Mouse (Mus musculus): Measurements from ENCODE around the gene Dhx35. TPM values are rescaled to one million over a fixed set of nuclear protein-coding genes. Genes with fewer than 3 reads are reported as not detected.

Gene Dhx35
- polyA plus RNA-seq, 1 experiment from 2014 or later: 20.1 TPM

DNA sequence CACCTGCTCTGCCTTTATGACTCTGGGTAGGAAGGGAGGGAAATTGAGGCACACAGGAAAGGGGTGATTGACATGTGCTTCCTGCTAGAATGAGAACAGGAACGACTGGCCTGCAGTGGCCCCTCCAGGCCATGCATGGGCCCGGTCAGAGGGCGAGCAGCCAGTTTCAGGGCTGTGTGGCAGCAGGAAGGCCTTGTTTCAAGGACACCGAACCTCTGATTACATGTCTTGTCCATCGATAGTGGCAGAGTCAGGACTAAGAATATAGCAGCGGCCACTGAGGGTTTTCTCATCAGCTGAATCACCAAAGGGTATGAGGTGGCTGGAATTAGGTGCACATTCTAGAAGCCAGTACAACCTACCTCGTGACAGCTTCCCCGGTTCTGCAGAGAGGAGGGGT is 19.7 kb upstream of the Dhx35 start:
- H3K4me3 ChIP-seq (replicated peaks): no peak overlapping the region
- H3K36me3 ChIP-seq (replicated peaks): peaks cover 29% of the 10 kb centered on the region
- no peak overlapping the region for H3K4me2 ChIP-seq
- 90% methylated on average over 8 of the region's 8 CpGs for WGBS
- no peak for ATAC-seq (ENCODE audit: low FRiP score)
- no peaks in the 10 kb centered on the region for H3K9me3 ChIP-seq
- H3K27ac ChIP-seq: no peak overlapping the region
- peaks cover 38% of the 10 kb centered on the region for H3K4me1 ChIP-seq
- no peaks in the 10 kb centered on the region for H3K27me3 ChIP-seq
- no peak overlapping the region for H3K9ac ChIP-seq

DNA sequence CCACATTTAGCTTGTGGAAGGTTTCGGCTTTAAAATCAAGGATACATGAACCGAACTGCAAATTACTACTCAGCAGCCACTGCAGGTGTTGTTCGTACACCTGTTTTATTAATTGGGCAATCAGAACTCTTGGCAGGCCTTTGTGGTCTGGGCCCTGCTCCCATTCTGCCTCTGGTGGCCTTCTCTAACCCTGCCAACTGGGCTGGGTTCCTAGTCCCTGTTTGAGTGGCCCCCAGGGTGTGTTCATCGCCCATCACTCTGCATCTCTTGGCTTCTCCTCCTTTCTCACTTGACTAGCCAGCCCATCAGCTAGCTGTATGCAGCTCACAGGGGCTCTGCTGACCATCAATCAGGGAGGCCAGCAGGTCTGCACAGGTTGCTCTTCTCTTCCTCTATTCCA is 17.9 kb upstream of the Dhx35 start:
- no peak for ATAC-seq (ENCODE audit: low FRiP score)
- WGBS: 92% methylated on average over 4 of the region's 4 CpGs
- H3K4me3 ChIP-seq (replicated peaks): no peak overlapping the region
- no peak overlapping the region for H3K4me2 ChIP-seq
- H3K27me3 ChIP-seq: no peaks in the 10 kb centered on the region
- H3K4me1 ChIP-seq: peaks cover 20% of the 10 kb centered on the region
- H3K9me3 ChIP-seq: no peaks in the 10 kb centered on the region
- peaks cover 46% of the 10 kb centered on the region for H3K36me3 ChIP-seq (replicated peaks)
- H3K9ac ChIP-seq: no peak overlapping the region
- H3K27ac ChIP-seq: no peak overlapping the region

DNA sequence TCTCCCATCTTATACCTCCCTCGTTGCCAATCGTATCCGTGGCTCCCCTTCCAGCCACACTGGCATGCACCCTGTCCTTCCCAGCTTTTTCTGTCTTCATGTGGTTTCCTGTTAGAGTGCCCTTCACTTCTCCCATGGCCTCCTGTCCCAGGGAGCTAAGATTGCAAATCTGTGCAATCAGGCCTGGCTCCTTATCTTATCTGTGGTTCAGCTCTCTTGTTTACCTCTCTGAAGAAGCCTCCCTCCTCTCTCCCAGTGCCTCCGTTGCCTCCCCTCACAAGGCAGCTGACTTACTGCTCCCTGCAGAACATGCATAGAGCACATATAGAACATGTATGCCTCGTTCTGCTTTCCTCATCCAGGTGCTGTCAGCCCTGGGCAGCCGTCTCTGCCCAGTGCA is 17.1 kb upstream of the Dhx35 start:
- no peak for ATAC-seq (ENCODE audit: low FRiP score)
- no peak overlapping the region for H3K4me2 ChIP-seq
- H3K4me3 ChIP-seq (replicated peaks): no peak overlapping the region
- H3K9ac ChIP-seq: no peak overlapping the region
- H3K27me3 ChIP-seq: no peaks in the 10 kb centered on the region
- WGBS: 87% methylated on average over 6 of the region's 6 CpGs
- H3K4me1 ChIP-seq: peaks cover 16% of the 10 kb centered on the region; the same call in 1 of the 2 replicates
- peaks cover 51% of the 10 kb centered on the region for H3K36me3 ChIP-seq (replicated peaks)
- no peaks in the 10 kb centered on the region for H3K9me3 ChIP-seq
- no peak overlapping the region for H3K27ac ChIP-seq

DNA sequence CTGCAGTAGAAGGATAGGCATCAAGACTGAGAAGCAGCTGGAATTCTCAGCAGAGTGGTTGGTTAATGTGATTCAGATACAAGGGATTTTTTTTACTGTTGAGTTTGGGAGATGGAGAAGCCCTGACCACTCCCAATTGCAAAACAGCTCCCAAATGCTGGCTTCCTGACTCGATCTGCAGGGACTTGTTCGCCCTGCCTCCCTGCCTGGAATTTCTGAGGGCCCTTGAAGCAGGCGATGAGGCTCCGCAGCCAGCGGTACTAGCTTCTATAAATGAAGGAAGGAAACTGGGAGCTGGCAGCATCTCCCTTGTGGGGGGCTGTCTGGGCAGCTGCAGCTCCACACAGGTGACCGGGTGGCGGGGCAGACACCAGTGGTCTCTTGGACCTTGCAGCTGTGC is 16.3 kb upstream of the Dhx35 start:
- Histone ChIP-seq H3K9ac (no peak overlapping the region), H3K36me3 (replicated peaks) (peaks cover 54% of the 10 kb centered on the region), H3K4me3 (replicated peaks) (no peak overlapping the region), H3K27ac (no peak overlapping the region), H3K9me3 (no peaks in the 10 kb centered on the region), H3K27me3 (no peaks in the 10 kb centered on the region), H3K4me2 (no peak overlapping the region), H3K4me1 (0 out of 2 replicates have a peak, but pooled peaks cover 8% of the 10 kb centered on the region)
- no peak for ATAC-seq (ENCODE audit: low FRiP score)
- WGBS: 87% methylated on average over 7 of the region's 7 CpGs

DNA sequence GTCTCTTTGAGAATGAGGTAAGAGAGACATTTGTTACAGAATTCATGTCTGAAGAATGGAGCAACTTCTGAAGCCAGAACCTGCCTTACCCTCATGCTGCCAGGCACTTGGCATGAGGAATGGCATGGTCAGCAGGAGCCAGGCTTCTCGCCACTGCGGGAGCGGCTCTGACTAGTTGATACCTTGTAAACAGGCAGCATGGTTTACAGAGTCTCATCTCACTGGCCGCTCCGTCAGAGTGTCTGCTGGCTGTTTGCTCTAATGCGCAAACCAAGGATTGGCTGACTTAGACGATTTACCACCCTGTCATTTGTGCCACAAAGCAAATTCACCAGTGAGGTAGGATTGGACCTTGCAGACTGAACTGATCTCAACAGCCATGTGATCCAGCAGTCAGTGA is 13.5 kb upstream of the Dhx35 start:
- peaks cover 74% of the 10 kb centered on the region for H3K36me3 ChIP-seq (replicated peaks)
- H3K9me3 ChIP-seq: no peaks in the 10 kb centered on the region
- whole genome bisulfite sequencing: 98% methylated on average over 7 of the region's 7 CpGs
- H3K4me1 ChIP-seq: 0 out of 2 replicates have a peak, but pooled peaks cover 5% of the 10 kb centered on the region
- H3K27me3 ChIP-seq: no peaks in the 10 kb centered on the region
- no peak overlapping the region for H3K9ac ChIP-seq
- no peak overlapping the region for H3K4me3 ChIP-seq (replicated peaks)
- no peak overlapping the region for H3K27ac ChIP-seq
- ATAC-seq (ENCODE audit: low FRiP score): no peak
- no peak overlapping the region for H3K4me2 ChIP-seq

DNA sequence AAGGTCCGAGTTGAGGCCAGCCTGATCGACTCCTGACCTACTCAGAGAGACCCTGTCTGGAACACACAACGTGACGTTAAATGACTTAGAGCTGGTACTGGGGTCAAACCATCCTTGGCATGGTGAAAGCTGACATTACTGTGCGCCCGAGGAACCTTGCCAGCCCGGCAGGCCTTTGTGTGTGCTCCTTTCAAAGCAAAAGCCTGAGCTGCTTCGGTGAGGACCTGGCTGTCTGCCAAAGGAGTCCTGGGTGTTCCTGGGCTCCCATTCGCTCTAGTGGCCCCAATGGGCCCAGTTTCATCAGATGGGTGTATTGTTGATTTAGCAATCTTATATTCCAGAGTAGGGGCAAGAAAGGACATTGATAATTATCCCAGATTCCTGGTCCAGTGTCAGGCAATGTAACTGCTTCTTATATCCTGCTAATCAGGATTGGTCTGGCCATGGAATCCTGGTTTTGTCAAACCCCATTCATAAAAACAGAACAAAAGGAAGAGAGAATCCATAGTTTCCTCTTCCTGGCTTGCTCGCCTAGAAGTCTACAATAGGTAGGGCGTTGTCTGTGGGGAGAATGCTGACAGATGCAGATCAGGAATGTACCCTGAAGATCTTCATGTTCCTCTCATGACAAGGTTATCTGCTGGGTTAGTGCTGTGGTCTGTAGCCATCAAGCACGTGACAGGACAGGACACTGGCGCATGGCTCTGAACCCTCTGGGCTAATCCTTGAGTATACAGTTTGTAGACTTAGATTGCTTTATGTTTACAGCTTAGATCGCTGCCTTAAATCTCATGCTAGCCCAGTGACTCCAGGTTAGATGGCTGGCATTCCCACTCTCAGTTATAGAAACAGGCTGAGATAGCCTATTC is 7.4 kb upstream of the Dhx35 start:
- Histone ChIP-seq H3K4me2 (no peak overlapping the region), H3K9ac (no peak overlapping the region), H3K4me1 (peaks cover 11% of the 10 kb centered on the region), H3K36me3 (replicated peaks) (peaks cover 42% of the 10 kb centered on the region), H3K4me3 (replicated peaks) (no peak overlapping the region), H3K27ac (0 out of 2 replicates have a peak overlapping the region, but pooled peaks have one; percentile 13), H3K9me3 (no peaks in the 10 kb centered on the region), H3K27me3 (no peaks in the 10 kb centered on the region)
- ATAC-seq (ENCODE audit: low FRiP score): no peak
- 77% methylated on average over 14 of the region's 14 CpGs for WGBS

DNA sequence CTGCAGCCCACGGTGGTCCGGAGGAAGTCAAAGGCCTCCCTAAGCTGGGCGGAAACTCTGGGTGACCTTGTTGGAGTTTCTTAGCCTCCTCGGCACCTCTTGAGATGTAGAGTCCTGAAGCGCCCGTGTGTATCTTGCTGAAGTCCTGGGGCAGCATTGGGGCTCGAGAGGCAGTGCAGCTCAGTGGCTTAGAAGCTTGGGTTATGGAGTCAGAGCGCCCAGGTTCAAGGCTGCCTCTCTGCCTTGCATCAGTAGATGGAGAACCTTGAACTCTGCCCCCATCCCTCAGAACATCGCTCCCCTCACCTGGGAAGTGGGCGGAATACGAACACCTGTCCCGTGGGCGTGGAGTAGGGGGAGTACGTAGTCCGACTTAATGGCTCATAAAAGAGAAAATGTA is 436 bp downstream of the Dhx35 start:
- peaks cover 24% of the 10 kb centered on the region for H3K4me1 ChIP-seq
- no peaks in the 10 kb centered on the region for H3K27me3 ChIP-seq
- no peak; the same call in 1 of the 2 replicates for ATAC-seq (ENCODE audit: low FRiP score)
- H3K9ac ChIP-seq: peak overlapping the region; percentile 68
- no peaks in the 10 kb centered on the region for H3K9me3 ChIP-seq
- peak overlapping the region; percentile 76 for H3K4me3 ChIP-seq (replicated peaks)
- peak overlapping the region; percentile 76 for H3K4me2 ChIP-seq
- peak overlapping the region; percentile 63 for H3K27ac ChIP-seq
- peaks cover 5% of the 10 kb centered on the region; the same call in 1 of the 2 replicates for H3K36me3 ChIP-seq (replicated peaks)
- WGBS: 13% methylated on average over 15 of the region's 15 CpGs

DNA sequence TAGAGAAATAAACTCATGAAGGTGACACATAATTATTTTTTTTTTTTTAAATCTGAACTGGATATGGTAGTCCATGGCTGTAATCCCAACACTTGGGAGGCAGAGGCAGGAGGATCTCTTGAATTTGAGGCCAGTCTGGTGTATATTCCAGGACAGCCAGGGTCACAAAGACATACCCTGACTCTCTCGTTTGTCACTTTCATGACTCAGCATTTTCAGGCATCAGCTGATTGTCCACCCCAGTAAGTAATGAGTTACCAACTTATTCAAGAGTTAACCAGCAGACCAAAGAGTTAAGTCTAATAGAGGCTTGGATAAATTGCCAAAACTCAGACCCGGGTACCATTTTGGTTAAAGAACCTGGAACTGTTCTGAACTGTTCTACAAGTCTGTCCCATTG is 1.3 kb downstream of the Dhx35 start:
- Histone ChIP-seq H3K9ac (no peak overlapping the region), H3K4me2 (no peak overlapping the region), H3K27ac (no peak overlapping the region), H3K4me1 (peaks cover 24% of the 10 kb centered on the region), H3K27me3 (no peaks in the 10 kb centered on the region), H3K4me3 (replicated peaks) (no peak overlapping the region), H3K36me3 (replicated peaks) (peaks cover 7% of the 10 kb centered on the region; the same call in 1 of the 2 replicates), H3K9me3 (no peaks in the 10 kb centered on the region)
- no peak for ATAC-seq (ENCODE audit: low FRiP score)
- 88% methylated on average over 2 of the region's 2 CpGs for WGBS

DNA sequence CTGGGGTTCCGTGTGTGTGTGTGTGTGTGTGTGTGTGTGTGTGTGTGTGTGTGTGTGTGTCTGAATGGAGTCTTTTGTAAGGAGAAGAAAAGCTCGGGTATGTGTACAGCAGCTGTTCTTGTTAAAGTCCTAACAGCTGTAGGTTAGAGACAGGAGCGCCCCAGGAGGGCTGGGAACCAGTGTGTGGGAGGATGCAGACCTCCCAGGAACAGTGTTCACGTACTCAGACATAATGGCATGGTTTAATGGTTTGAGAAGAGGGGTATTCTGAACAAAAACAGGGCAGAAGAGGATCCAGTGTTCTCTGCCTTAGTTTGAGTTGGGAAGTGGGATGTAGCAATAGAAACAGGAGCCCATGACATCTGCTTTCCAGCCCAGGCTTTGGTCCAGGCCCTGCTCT is 4.7 kb downstream of the Dhx35 start:
- H3K9ac ChIP-seq: 0 out of 2 replicates have a peak overlapping the region, but pooled peaks have one; percentile 25
- no peaks in the 10 kb centered on the region for H3K9me3 ChIP-seq
- no peak for ATAC-seq (ENCODE audit: low FRiP score)
- peaks cover 15% of the 10 kb centered on the region for H3K4me1 ChIP-seq
- H3K27me3 ChIP-seq: no peaks in the 10 kb centered on the region
- peaks cover 33% of the 10 kb centered on the region for H3K36me3 ChIP-seq (replicated peaks)
- 52% methylated on average over 4 of the region's 4 CpGs for WGBS
- peak overlapping the region; percentile 50 for H3K27ac ChIP-seq
- H3K4me3 ChIP-seq (replicated peaks): no peak overlapping the region
- no peak overlapping the region for H3K4me2 ChIP-seq

DNA sequence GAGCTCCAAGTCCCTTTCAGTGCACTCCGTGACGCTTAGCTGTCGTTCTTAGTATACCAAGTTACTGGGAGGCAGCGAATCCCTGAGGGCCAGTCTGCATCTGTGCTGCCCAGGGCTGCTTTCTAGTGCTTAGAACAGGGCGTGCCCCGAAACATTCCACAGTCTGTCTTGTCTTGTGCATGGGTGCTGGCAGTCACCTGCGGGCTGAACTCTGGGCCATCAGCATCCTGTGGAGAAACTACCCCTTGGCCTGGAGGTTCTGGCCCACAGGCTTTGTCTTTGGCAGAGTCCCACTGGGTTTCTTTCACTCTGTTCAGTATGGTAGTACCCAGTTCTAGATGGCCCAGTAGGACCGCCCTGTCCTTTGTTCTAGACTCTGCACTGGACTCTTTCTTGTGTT is 6.2 kb downstream of the Dhx35 start:
- peaks cover 42% of the 10 kb centered on the region for H3K36me3 ChIP-seq (replicated peaks)
- peaks cover 10% of the 10 kb centered on the region for H3K4me1 ChIP-seq
- H3K9me3 ChIP-seq: no peaks in the 10 kb centered on the region
- no peak overlapping the region for H3K4me2 ChIP-seq
- H3K27ac ChIP-seq: no peak overlapping the region
- 94% methylated on average over 8 of the region's 8 CpGs for WGBS
- no peak overlapping the region for H3K9ac ChIP-seq
- ATAC-seq (ENCODE audit: low FRiP score): no peak
- H3K27me3 ChIP-seq: no peaks in the 10 kb centered on the region
- no peak overlapping the region for H3K4me3 ChIP-seq (replicated peaks)

DNA sequence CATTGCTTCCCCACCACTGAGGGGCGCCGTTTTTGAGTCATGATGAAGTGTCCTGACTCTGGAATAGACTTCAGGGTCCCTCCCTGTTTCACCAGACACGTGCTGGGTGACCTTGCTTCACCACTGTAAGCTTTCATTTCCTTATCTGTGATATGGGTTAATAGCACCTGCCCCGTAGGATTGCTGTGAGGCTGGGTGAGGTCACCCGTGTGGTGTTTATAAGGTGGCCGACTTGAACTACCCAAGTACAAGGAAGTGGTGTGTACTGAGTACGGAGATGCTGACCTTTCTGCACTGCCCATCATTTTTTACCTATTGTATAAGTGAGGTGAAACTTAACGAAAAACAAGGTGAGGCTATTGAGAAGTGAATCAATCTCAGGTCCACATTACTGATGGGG is 9.0 kb downstream of the Dhx35 start:
- 93% methylated on average over 8 of the region's 8 CpGs for WGBS
- Histone ChIP-seq H3K9me3 (no peaks in the 10 kb centered on the region), H3K9ac (no peak overlapping the region), H3K4me3 (replicated peaks) (no peak overlapping the region), H3K27ac (no peak overlapping the region), H3K27me3 (no peaks in the 10 kb centered on the region), H3K4me1 (peaks cover 10% of the 10 kb centered on the region), H3K36me3 (replicated peaks) (peaks cover 42% of the 10 kb centered on the region), H3K4me2 (no peak overlapping the region)
- no peak for ATAC-seq (ENCODE audit: low FRiP score)

DNA sequence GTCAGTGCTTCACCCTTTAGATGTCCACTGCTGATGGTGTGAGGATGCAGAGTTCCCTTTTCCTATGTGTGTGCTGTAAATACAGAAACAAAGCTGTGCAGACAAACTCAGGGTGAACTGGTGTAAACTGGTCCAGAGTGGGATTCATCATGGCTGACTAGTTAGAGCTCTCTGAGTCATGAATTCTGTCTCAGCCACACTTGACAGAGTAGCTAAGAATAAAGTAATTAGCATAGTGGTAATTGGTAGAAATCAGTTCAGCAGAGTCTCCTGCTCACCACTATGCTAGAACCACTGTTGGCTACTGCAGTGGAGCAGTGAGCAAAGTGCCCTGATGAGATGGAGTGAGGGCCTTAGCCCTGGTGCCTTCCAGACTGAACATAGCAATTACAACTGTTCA is 21.1 kb downstream of the Dhx35 start:
- ATAC-seq (ENCODE audit: low FRiP score): no peak

DNA sequence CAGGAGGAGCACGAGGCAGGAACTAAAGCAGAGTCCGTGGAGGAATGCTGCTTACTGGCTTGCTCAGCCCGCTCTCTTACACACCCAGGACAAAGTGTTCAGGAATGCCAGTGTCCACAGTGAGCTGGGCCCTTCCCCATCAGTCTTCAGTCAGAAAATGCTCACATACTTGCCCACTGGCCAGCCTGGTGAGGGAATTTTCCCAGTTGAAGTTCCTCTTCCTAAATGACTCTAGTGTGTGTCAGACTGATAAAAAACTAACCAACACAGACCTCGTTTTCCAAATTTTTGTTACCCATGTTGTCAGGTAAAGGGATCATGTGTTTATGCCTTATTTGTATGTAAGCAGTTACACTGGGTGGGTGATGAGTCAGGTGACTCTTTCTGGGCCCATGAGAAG is 21.6 kb downstream of the Dhx35 start:
- WGBS: 86% methylated on average over 4 of the region's 4 CpGs
- no peaks in the 10 kb centered on the region for H3K4me1 ChIP-seq
- no peaks in the 10 kb centered on the region for H3K27me3 ChIP-seq
- no peaks in the 10 kb centered on the region for H3K9me3 ChIP-seq
- peaks cover 42% of the 10 kb centered on the region for H3K36me3 ChIP-seq (replicated peaks)
- H3K4me3 ChIP-seq (replicated peaks): no peak overlapping the region
- no peak overlapping the region for H3K4me2 ChIP-seq
- no peak overlapping the region for H3K27ac ChIP-seq
- no peak overlapping the region for H3K9ac ChIP-seq
- no peak for ATAC-seq (ENCODE audit: low FRiP score)

More for the DNA sequence above, 21.1 kb downstream of the Dhx35 start:
- no peak overlapping the region for H3K4me2 ChIP-seq
- H3K36me3 ChIP-seq (replicated peaks): peaks cover 40% of the 10 kb centered on the region
- no peak overlapping the region for H3K9ac ChIP-seq
- no peaks in the 10 kb centered on the region for H3K4me1 ChIP-seq
- H3K9me3 ChIP-seq: no peaks in the 10 kb centered on the region
- H3K4me3 ChIP-seq (replicated peaks): no peak overlapping the region
- no peak overlapping the region for H3K27ac ChIP-seq
- no peaks in the 10 kb centered on the region for H3K27me3 ChIP-seq
